Mouse (Mus musculus) embryonic facial prominence, embryonic 11.5 days (tissue): ENCODE data around the gene Rpl23. TPM values are rescaled to one million over a fixed set of nuclear protein-coding genes. Genes with fewer than 3 reads are reported as not detected.

ENCODE experiments used
- ATAC-seq: fragments of 200-750 bp; cut with Nextera tagmentation; replicated peaks from 2 replicates; pipeline ENCODE4 v1.8.0; 2017; ENCODE audit warnings: low read depth; ENCODE audit not compliant: insufficient number of reproducible peaks, low FRiP score, low TSS enrichment
- DNase-seq: peaks from one replicate; pipeline ENCODE4 v3.0.0-alpha.2; 2015; ENCODE audit warnings: low spot score
- H3K27ac ChIP-seq: fragments of 300-500 bp; sonication (generic); replicated peaks from 2 replicates; pipeline ENCODE4 v1.5.1; 2014; ENCODE audit warnings: mild to moderate bottlenecking, low read depth, low read length, control low read depth
- H3K27me3 ChIP-seq: fragments of 300-500 bp; sonication (generic); 2 replicates; pipeline ENCODE4 v1.6.1; 2014; ENCODE audit warnings: mild to moderate bottlenecking, low read length, moderate library complexity, mixed read lengths; ENCODE audit not compliant: control insufficient read depth, insufficient read depth
- H3K36me3 ChIP-seq: fragments of 300-500 bp; sonication (generic); replicated peaks from 2 replicates; pipeline ENCODE4 v1.6.1; 2014; ENCODE audit warnings: low read depth, mild to moderate bottlenecking, low read length, moderate library complexity, mixed read lengths; ENCODE audit not compliant: control insufficient read depth, insufficient read depth
- H3K4me1 ChIP-seq: fragments of 300-500 bp; sonication (generic); 2 replicates; pipeline ENCODE4 v1.6.1; 2014; ENCODE audit warnings: low read length, mixed read lengths; ENCODE audit not compliant: control insufficient read depth, insufficient read depth
- H3K4me2 ChIP-seq: fragments of 300-500 bp; sonication (generic); 2 replicates; pipeline ENCODE4 v1.6.1; 2014; ENCODE audit warnings: low read depth, mild to moderate bottlenecking, control low read depth, low read length, moderate library complexity
- H3K4me3 ChIP-seq: fragments of 300-500 bp; sonication (generic); 2 replicates; pipeline ENCODE4 v1.5.1; 2014; ENCODE audit warnings: low read depth, low read length, control low read depth
- H3K9ac ChIP-seq: fragments of 300-500 bp; sonication (generic); replicated peaks from 2 replicates; pipeline ENCODE4 v1.6.1; 2014; ENCODE audit warnings: mild to moderate bottlenecking, control low read depth, low read length
- H3K9me3 ChIP-seq: fragments of 300-500 bp; sonication (generic); replicated peaks from 2 replicates; pipeline ENCODE4 v1.6.1; 2016; ENCODE audit warnings: mild to moderate bottlenecking, low read length, inconsistent platforms, mixed read lengths; ENCODE audit not compliant: control insufficient read depth
- WGBS: fragments of 180-500 bp; shearing (Covaris S2); extraction: QIAGEN DNeasy Blood & Tissue Kit; methylation state at CpG from one replicate; pipeline ENCODE4 v1.1.7; 2014; 5-methylcytosine and 5-hydroxymethylcytosine counted together
- polyA plus RNA-seq: library from polyadenylated mRNA; unstranded; fragments of >200 nt; fragmentation: Nextera tagmentation; extraction: Ambion mirVana; gene quantifications from 2 replicates; pipeline ENCODE4 v1.2.1, GENCODE M21; 2014

The Rpl23 gene
- polyA plus RNA-seq, 1 experiment from 2014 or later = 537 TPM

DNA sequence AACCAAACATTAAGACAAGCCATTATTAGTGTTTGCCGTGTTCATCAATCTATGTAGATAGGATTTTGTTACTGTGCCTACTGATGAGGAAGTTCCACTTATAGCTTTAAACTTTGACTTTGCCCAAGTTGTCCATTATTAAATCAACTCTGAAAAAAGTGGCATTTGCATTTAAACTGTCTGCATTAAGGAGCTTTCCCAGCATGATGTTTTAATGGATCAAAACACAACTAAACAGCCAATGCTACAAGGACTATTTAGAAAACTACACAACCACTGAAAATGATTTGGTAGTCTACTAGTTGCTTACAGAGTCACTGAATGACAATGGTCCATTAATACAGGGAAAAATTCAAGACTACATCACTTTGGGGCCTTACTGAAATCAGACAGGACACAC is 3.3 kb downstream of the Rpl23 start:
- Histone ChIP-seq H3K27me3 (no peaks in the 10 kb centered on the region), H3K36me3 (peaks cover 15% of the 10 kb centered on the region), H3K27ac (no peak overlapping the region), H3K4me2 (no peak overlapping the region), H3K4me1 (peaks cover 8% of the 10 kb centered on the region; the same call in 1 of the 2 replicates), H3K4me3 (no peak overlapping the region), H3K9me3 (no peaks in the 10 kb centered on the region), H3K9ac (no peak overlapping the region)
- DNase-seq = no peak
- ATAC-seq = no peak
- WGBS = 88% methylated on average over 1 of the region's 1 CpGs

DNA sequence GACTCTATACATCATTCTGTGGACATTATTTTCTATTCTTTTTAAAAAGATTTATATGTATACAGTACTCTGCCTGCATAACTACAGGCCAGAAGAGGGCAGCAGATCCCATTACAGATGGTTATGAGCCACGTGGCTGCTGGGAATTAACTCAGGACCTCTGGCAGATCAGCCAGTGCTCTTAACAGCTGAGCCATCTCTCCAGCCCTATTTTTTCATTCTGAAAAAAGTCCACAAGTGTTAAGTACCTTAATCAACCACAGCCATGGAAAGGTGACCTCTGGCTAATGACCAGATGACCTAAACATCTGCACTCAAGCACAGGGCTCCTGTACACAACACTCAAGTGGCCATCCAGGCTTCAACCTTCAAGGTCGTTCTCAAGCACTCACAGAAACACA is 5.1 kb downstream of the Rpl23 start:
- Histone ChIP-seq H3K4me1 (peaks cover 8% of the 10 kb centered on the region; the same call in 1 of the 2 replicates), H3K36me3 (peaks cover 15% of the 10 kb centered on the region), H3K4me2 (no peak overlapping the region), H3K4me3 (no peak overlapping the region), H3K27me3 (no peaks in the 10 kb centered on the region), H3K27ac (no peak overlapping the region), H3K9ac (no peak overlapping the region), H3K9me3 (no peaks in the 10 kb centered on the region)
- 43% methylated on average over 2 of the region's 2 CpGs for whole genome bisulfite sequencing
- ATAC-seq (no peak), DNase-seq (no peak)

DNA sequence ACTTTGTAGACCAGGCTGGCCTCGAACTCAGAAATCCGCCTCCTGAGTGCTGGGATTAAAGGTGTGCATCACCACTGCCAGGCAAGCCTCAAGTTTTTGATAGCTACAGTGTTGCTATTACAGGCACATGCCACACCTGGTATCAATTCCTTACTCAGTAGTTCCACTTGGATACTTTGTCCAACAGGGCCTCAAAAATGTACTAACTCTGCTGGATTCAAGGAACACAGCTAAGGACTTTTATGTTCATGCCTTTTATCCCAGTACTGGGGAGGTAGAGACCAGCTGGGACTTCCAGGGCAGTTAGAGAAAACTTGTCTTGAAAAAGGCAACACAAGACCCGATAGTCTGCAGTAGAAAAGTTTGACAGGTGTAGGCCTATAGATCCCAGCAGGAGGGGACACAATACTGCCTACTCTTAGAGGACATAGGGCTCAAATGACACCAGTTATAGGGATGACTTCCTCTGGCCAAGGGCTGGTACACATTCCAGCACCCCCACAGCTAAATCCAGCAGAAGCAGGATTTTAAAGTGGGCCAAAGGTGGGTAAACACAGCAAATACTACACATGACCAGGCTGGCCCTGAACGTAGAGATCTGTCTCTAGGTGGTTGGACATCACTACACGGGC is 5.6 kb downstream of the Rpl23 start:
- Histone ChIP-seq H3K9me3 (no peaks in the 10 kb centered on the region), H3K36me3 (peaks cover 15% of the 10 kb centered on the region), H3K27ac (no peak overlapping the region), H3K4me1 (peaks cover 8% of the 10 kb centered on the region; the same call in 1 of the 2 replicates), H3K27me3 (no peaks in the 10 kb centered on the region), H3K4me3 (no peak overlapping the region), H3K4me2 (no peak overlapping the region), H3K9ac (no peak overlapping the region)
- ATAC-seq (no peak), DNase-seq (no peak)
- WGBS = 58% methylated on average over 5 of the region's 5 CpGs

GRCm38 (mm10) chr11:97775808-97776496 is 6.3 kb downstream of the Rpl23 start, which contains the start of gene 1700001P01Rik:
Gene 1700001P01Rik (minus strand): TSS chr11:97775918.
- H3K27ac ChIP-seq = no peak within 1 kb of the TSS
- no peak within 1 kb of the TSS for H3K4me3 ChIP-seq
- H3K9ac ChIP-seq = no peak within 1 kb of the TSS
- ATAC-seq = no peak
- H3K4me2 ChIP-seq = no peak within 1 kb of the TSS
- no peaks in the 10 kb centered on the region for H3K27me3 ChIP-seq
- no peak for DNase-seq
- peaks cover 8% of the 10 kb centered on the region; the same call in 1 of the 2 replicates for H3K4me1 ChIP-seq
- no peaks in the 10 kb centered on the region for H3K9me3 ChIP-seq
- peaks cover 15% of the 10 kb centered on the region for H3K36me3 ChIP-seq
- 49% methylated on average over 17 of the region's 17 CpGs for WGBS

DNA sequence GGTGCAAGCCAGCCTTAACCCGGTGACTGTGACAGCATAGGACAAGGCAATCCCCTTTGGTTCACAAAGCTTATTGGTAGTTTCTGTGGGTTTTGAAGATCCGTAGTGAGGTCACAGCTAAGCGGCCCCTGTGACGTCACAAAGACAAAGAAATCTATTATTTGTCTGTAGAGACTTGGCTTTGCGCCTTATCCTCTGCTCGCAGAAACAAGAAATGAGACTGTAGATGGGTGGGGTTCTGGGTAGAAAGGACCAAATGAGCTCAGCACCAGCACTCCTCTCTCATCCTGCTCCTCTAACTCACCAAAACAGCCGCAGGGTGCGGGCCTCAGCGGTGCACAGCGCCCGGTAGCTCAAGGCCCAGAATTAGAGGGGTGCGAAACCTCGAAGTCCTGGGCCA is 7.1 kb downstream of the Rpl23 start:
- Histone ChIP-seq H3K4me3 (no peak overlapping the region), H3K9ac (no peak overlapping the region), H3K27ac (no peak overlapping the region), H3K36me3 (peaks cover 13% of the 10 kb centered on the region), H3K4me2 (no peak overlapping the region), H3K27me3 (no peaks in the 10 kb centered on the region), H3K9me3 (no peaks in the 10 kb centered on the region), H3K4me1 (0 out of 2 replicates have a peak, but pooled peaks cover 3% of the 10 kb centered on the region)
- no peak for ATAC-seq
- DNase-seq = no peak
- WGBS = 79% methylated on average over 13 of the region's 13 CpGs

GRCm38 (mm10) chr11:97771410-97771809 is 10.8 kb downstream of the Rpl23 start:
- Histone ChIP-seq H3K4me1 (no peaks in the 10 kb centered on the region), H3K4me2 (no peak overlapping the region), H3K9me3 (no peaks in the 10 kb centered on the region), H3K4me3 (no peak overlapping the region), H3K27ac (no peak overlapping the region), H3K9ac (no peak overlapping the region), H3K36me3 (no peaks in the 10 kb centered on the region), H3K27me3 (no peaks in the 10 kb centered on the region)
- ATAC-seq (no peak), DNase-seq (no peak)
- WGBS = 76% methylated on average over 14 of the region's 14 CpGs

DNA sequence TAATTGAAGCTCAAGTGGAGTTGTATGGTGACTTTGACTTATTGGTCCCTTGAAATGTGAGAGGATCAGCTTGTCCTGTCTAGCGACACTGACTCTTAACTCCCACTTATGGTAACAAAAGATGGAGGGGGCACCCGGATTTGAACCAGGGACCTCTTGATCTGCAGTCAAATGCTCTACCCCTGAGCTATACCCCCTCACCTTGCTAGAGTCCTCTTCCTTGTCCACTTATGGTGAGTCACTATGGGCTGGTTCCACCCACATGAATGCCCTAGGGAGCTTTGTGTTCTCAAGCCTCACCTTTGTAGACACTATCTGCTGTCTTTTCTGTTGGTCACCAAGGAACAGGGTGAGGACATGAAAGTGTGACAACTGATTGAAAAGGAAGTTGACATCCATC is 12.5 kb downstream of the Rpl23 start:
- Histone ChIP-seq H3K4me1 (no peaks in the 10 kb centered on the region), H3K27me3 (no peaks in the 10 kb centered on the region), H3K36me3 (no peaks in the 10 kb centered on the region), H3K9ac (no peak overlapping the region), H3K27ac (no peak overlapping the region), H3K4me2 (no peak overlapping the region), H3K4me3 (no peak overlapping the region), H3K9me3 (no peaks in the 10 kb centered on the region)
- DNase-seq (no peak), ATAC-seq (no peak)
- WGBS = 45% methylated on average over 2 of the region's 2 CpGs

DNA sequence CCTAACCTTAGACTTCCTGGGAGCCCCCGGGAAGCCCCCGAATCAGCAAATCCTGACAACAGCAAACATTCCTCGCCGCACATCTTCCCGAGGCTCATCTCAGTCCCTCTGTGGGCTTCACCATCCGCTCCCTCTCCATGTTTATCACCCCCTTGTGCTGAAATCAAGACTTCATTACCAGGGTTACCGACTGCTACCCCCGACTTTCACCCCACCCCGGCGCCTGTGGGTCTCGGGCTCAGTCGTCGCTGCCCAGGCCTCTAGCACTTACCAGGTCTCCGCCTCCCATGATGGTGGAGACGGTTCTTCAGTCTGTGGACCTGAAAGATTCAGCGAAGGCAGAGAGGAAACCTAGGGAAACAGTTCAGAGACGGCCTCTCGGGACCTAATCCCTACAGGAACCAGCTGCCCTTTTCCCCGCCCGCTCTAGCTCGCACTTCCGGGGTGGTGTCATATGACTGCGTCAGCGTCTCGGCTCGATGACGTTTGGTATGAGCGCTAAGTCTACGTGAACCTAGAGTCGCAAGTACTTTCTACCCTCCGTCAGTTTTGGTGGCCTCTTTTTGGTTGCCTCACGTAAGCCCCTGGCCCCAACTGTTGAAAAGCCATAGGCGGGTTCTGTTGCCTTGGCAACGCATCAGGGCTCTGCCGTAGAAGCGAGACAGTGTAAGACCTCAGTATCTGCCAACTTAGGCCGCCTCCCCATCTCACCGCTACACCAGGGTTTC is 15.9 kb downstream of the Rpl23 start, which contains the start of gene Cwc25:
Gene Cwc25, minus strand, starts transcription at position 403 of the 728 bp plus-strand sequence.
- no peaks in the 10 kb centered on the region for H3K27me3 ChIP-seq
- H3K36me3 ChIP-seq = peaks cover 3% of the 10 kb centered on the region
- DNase-seq = peak; percentile 98
- under 1% methylated on average over 38 of the region's 38 CpGs for WGBS
- H3K9me3 ChIP-seq = no peaks in the 10 kb centered on the region
- peak; percentile 79 for ATAC-seq
- H3K27ac ChIP-seq = peak within 1 kb of the TSS; percentile 70
- H3K4me3 ChIP-seq = peak within 1 kb of the TSS; percentile 91
- H3K9ac ChIP-seq = peak within 1 kb of the TSS; percentile 88
- H3K4me1 ChIP-seq = no peaks in the 10 kb centered on the region
- H3K4me2 ChIP-seq = peak within 1 kb of the TSS; percentile 79
